Mouse (Mus musculus) stomach, postnatal 0 days (tissue): Measurements from ENCODE around the gene Cdk5rap2.

ENCODE experiments used
- CTCF ChIP-seq: IDR thresholded peaks from 2 replicates; pipeline ENCODE4 v1.5.1; 2016; ENCODE audit warnings: antibody characterized with exemption, low read depth, mild to moderate bottlenecking, moderate library complexity
- EP300 ChIP-seq: optimal IDR thresholded peaks from 2 replicates; pipeline ENCODE3; 2016; ENCODE audit warnings: antibody characterized with exemption

DNA sequence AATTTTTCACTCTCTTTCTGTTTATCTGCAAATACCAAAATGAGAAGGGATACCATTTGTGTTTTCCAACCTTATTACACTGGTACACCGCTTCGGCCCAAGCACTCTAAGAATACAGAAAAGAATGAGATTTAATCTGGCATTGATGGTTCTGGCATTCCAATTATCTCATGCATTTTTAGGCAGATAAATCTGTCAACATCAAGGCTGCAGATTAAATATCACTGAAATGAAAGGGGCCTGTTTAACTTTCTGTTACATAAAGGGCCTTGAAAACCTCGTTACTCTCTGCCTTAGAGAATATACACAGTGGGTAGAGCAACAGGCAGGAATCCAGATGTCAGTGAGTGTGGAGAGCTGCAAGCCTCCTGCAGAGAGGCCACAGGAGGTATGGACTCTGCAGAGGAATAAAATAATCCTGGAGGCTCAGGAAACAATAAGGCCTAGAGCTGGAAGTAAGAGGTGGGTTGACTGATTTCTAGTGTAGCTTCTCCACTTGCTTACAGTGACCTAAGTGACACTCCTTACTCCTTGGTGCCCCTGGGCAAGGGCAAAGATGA, 166.6 kb downstream of the Cdk5rap2 start:
- TF ChIP-seq EP300, result no peak
- no peak for TF ChIP-seq CTCF
